Mouse (Mus musculus): ENCODE data around the gene Lrp2.
"Not testable (repeated sequence)": the region's sequence is repeated elsewhere in the genome, so short reads cannot be mapped to it uniquely, and the experiment has no call there.

Lrp2 gene

GRCm38 (mm10) chr2:69582861-69583260 lies 3.0 kb downstream of the Lrp2 start:
- no peak for DNase-seq (ENCODE audit: low spot score)

DNA sequence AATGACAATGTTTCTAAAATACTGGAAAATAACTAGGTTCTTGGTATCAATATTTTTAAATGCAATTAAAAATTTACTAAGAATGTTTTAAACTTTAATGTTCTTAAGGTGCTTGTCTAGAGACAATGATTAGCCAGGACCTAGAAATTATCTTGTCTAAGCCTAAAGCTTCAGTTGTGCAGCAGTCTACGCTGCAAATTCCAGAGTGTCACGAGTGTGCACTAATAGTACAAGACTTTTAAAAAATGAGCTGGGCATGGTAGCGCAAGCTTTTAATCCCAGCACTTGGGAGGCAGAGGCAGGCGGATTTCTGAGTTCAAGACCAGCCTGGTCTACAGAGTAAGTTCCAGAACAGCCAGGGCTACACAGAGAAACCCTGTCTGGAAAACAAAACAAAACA lies 3.8 kb downstream of the Lrp2 start:
- DNase-seq (ENCODE audit: low spot score) = not testable (repeated sequence)

DNA sequence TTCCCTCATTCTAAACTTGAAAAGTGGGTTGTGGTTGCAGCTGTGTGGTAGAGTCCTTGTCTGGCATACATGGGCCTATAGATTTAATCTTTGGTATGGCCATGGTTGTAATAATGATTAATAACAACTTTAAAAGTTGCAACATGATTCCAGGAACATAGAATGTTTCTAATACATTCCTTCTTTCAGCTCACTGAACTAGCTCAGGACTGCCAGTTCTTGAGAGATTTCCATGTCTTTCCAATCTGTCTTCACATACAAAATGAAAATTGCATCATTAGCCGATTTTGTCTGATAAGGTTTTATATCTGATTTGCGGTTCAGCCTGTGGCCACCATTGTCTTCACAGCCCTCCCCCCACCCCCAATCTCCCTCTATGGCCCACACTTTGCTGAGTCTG lies 5.8 kb downstream of the Lrp2 start:
- DNase-seq (ENCODE audit: low spot score) = no peak

- no peak for DNase-seq (ENCODE audit: low spot score)
Observed at GRCm38 (mm10) chr2:69578206-69578605, 7.7 kb downstream of the Lrp2 start.

DNA sequence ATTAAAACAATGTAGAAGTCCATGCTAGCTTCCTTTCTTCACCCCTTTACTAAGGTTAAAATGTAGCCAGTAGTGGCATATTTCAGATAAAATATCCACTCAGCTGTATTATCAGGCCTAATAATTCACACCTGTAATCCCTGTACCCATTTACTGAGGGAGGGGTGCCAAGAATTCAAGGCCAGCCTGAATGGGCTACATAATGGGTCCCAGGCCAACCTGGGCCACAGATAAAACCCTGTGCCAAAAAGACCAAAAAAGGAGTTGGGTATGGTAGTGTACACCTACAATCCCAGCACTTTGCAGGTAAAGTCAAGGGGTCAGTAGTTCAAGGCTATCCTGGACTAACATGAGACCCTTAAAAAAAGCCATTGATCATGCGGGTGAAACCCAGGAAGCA lies 9.3 kb downstream of the Lrp2 start:
- DNase-seq (ENCODE audit: low spot score) = no peak

DNA sequence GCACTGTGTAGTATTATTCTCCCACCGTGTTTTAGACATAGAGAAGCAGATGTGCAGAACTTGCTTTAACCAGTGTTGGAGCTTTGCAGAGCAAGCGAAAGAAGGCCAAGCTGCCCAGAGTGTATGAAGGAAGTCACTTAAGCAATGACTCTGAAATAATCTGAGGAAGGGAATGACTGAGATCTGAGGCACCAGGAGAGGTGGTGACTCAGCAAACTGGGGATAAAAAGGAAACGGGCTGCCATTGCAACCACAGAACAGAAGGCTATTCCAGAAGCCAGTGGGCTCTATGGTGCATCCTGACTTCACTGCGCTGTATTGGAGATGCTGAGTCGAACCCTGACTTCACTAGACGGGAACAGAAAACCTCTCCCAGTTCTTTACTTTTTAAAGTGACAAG lies 10.9 kb downstream of the Lrp2 start:
- DNase-seq (ENCODE audit: low spot score) = no peak

GRCm38 (mm10) chr2:69574261-69574660 lies 11.6 kb downstream of the Lrp2 start:
- DNase-seq (ENCODE audit: low spot score) = no peak

GRCm38 (mm10) chr2:69573733-69574054 lies 12.2 kb downstream of the Lrp2 start:
- no peak for DNase-seq (ENCODE audit: low spot score)

GRCm38 (mm10) chr2:69573038-69573732 lies 12.7 kb downstream of the Lrp2 start:
- DNase-seq (ENCODE audit: low spot score) = no peak

- no peak for DNase-seq (ENCODE audit: low spot score)
Observed at GRCm38 (mm10) chr2:69570556-69570955, 15.3 kb downstream of the Lrp2 start.

GRCm38 (mm10) chr2:69566281-69566680 lies 19.6 kb downstream of the Lrp2 start:
- DNase-seq (ENCODE audit: low spot score) = no peak

- DNase-seq (ENCODE audit: low spot score) = no peak
Observed at GRCm38 (mm10) chr2:69563492-69563891, 22.4 kb downstream of the Lrp2 start.

GRCm38 (mm10) chr2:69562761-69563160 lies 23.1 kb downstream of the Lrp2 start:
- DNase-seq (ENCODE audit: low spot score) = no peak

DNA sequence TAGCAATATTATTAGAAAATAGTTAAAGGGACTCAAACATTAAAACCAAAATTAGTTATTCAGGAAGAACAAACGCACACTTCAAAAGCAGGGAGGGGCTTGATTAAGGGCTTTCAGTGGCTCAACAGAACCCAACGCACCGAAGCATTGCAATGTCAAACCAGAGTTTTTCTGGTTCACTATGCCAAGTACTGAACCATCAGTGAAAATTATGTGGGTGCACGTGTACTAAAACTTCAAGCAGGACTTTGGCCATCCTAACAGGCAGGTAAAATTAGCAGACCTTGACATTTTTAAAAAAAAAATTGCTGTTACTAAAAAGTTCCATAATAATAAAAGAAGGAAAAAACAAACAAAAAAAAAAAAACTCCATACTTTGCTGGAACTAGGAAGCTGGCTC lies 25.6 kb downstream of the Lrp2 start:
- no peak for DNase-seq (ENCODE audit: low spot score)

- no peak for DNase-seq (ENCODE audit: low spot score)
Observed at GRCm38 (mm10) chr2:69559380-69559779, 26.5 kb downstream of the Lrp2 start.

GRCm38 (mm10) chr2:69556686-69557085 lies 29.2 kb downstream of the Lrp2 start:
- no peak for DNase-seq (ENCODE audit: low spot score)

- DNase-seq (ENCODE audit: low spot score) = no peak
Observed at GRCm38 (mm10) chr2:69551639-69552038, 34.2 kb downstream of the Lrp2 start.

DNA sequence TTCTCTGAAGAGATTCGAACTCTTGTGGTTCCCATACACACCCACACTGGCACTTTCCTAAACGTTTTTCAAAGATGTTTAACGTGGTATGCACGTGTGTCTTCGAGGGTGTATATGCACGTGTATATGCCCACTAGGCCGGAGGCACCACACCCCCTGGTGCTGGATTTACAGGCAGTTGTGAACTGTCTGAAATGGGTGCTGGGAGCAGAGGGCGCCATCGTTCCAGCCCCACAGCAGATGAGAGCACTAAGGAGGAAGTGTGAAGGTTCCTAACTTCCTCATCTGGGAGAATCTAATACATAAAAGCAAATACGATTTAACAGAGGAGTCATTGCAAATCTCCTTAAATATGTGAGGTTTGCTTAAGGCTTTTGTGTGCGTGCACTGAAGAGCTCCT lies 39.0 kb downstream of the Lrp2 start:
- DNase-seq (ENCODE audit: low spot score) = no peak

DNA sequence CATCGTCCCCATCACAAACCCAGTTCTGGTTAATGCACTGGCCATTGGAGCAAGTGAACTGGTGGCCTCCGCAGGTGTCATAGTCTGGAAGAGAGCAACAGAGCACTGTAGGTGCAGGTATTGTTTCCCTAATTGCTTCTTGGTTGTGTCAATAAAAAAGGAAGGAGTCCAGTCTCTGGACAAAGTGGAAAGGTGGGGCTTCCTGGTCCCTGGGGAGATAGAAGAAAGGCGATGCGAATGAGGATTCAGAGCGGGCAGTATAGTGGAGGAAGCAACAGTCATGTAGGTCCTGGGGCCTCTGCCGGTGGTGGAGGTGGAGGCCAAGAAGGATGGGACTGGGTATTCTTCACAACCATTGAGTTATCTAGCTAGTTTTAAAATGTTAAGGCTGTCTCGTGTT lies 49.8 kb downstream of the Lrp2 start:
- DNase-seq (ENCODE audit: low spot score) = no peak

DNA sequence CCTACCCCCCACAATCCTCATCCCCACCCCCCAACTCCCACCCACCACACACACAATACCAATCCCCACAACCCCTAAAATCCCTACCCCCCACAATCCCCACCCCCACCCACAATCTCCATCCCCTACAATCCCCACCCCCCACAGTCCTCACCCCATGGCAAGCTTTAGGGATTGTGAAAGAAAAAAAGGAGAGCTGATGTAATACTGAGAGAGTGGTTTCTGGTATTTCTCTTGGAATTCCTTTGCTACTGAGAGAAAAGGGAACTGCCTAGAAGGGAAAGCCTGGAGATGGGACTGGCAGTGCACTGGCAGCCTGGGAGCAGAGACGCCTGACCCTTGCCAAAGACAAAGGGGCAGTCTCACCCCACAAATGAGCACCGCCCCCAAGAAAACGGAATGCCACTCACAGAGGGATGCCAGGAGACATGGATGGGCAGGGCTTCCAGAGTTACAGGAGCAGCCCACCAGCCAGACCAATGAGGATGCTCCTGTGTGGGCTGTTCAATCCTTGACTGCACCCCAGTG lies 54.3 kb downstream of the Lrp2 start:
- DNase-seq (ENCODE audit: low spot score) = no peak

GRCm38 (mm10) chr2:69530691-69531527 lies 55.0 kb downstream of the Lrp2 start:
- no peak for DNase-seq (ENCODE audit: low spot score)

DNA sequence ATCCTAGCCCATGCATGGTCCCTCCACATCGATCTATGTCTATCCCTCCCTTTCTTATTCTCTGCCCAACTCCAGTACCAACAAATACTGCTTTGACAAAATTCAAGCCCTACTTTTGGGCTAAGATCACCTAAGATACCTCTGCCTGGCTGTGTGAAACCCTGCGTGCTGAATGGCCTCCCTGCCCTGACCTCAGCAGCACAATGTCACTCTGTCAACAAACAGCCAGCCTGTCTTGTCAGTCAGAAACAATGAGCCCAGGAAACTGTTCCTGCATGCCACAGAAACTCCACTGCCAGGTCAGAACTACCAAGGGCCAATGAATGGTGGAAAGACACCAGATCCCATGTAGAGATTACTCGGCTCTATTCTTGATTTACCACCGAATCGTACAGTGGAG lies 55.7 kb downstream of the Lrp2 start:
- DNase-seq (ENCODE audit: low spot score) = no peak

DNA sequence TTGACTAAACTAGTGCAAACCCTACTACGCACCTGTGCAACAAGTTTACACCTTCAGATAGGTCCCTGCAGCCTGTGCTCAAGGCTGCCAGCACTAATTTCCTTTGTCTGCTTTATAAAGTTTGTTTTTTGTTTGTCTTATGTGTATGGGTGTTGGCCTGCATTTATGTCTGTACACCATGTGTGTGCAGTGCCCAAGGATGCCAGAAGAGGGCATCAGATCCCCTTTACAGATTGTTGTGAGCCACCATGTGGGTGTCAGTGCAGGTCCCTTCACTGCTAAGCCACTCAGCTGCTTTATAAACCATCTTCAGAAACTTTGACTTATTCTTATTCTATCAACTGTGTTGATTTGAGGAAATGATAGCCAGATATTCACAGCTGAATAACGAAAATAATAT lies 65.6 kb downstream of the Lrp2 start:
- DNase-seq (ENCODE audit: low spot score) = no peak

DNA sequence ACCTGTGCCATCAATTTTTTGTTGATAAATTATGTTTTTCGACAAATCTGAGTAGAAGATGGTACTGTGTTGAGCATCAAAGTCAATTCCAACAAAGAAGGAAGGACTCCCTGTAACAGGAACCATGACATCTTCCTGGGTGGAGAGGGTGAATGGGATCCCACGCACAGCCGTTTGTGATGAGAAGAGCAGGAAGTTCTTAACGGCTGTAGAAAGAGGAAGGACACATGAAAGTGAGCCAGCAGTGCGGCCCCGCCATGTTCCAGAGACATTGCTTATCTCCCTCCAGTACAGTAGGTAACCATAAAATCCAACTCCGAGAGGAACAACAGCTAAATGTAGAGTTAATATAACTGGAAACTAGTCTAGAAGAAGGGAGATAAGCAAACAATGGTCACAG lies 67.6 kb downstream of the Lrp2 start:
- DNase-seq (ENCODE audit: low spot score) = no peak
